Mouse (Mus musculus) liver, embryonic 15.5 days (tissue): ENCODE measurements around the gene Fam53a. TPM values are rescaled to one million over a fixed set of nuclear protein-coding genes. Genes with fewer than 3 reads are reported as not detected.

Source experiments
- ATAC-seq: fragments of 200-750 bp; cut with Nextera tagmentation; 2 replicates; pipeline ENCODE4 v1.8.0; 2017; ENCODE audit warnings: moderate number of reproducible peaks, mild to moderate bottlenecking, moderate library complexity; ENCODE audit not compliant: insufficient read depth
- H3K27ac ChIP-seq: fragments of 300-500 bp; sonication (generic); replicated peaks from 2 replicates; pipeline ENCODE4 v1.5.1; 2015; ENCODE audit warnings: mild to moderate bottlenecking, inconsistent platforms
- H3K27me3 ChIP-seq: fragments of 300-500 bp; sonication (generic); 2 replicates; pipeline ENCODE4 v1.6.1; 2015; ENCODE audit warnings: mild to moderate bottlenecking, inconsistent platforms
- H3K36me3 ChIP-seq: fragments of 300-500 bp; sonication (generic); replicated peaks from 2 replicates; pipeline ENCODE4 v1.6.1; 2015; ENCODE audit warnings: moderate library complexity, mild to moderate bottlenecking, inconsistent platforms
- H3K4me1 ChIP-seq: fragments of 300-500 bp; sonication (generic); replicated peaks from 2 replicates; pipeline ENCODE4 v1.6.1; 2015; ENCODE audit warnings: inconsistent platforms
- H3K4me2 ChIP-seq: fragments of 300-500 bp; sonication (generic); 2 replicates; pipeline ENCODE4 v1.6.1; 2015; ENCODE audit warnings: moderate library complexity, mild to moderate bottlenecking, inconsistent platforms
- H3K4me3 ChIP-seq: fragments of 300-500 bp; sonication (generic); replicated peaks from 2 replicates; pipeline ENCODE4 v1.5.1; 2015; ENCODE audit warnings: mild to moderate bottlenecking, inconsistent platforms
- H3K9ac ChIP-seq: fragments of 300-500 bp; sonication (generic); 2 replicates; pipeline ENCODE4 v1.6.1; 2015; ENCODE audit warnings: moderate library complexity, mild to moderate bottlenecking, inconsistent platforms
- H3K9me3 ChIP-seq: fragments of 300-500 bp; sonication (generic); replicated peaks from 2 replicates; pipeline ENCODE4 v1.6.1; 2016; ENCODE audit warnings: inconsistent platforms
- WGBS: fragments of 180-500 bp; shearing (Covaris S2); methylation state at CpG from one replicate; pipeline ENCODE4 v1.1.7; 2015; ENCODE audit warnings: mixed read lengths; ENCODE audit not compliant: insufficient replicate concordance; 5-methylcytosine and 5-hydroxymethylcytosine counted together
- polyA plus RNA-seq: library from polyadenylated mRNA; unstranded; fragments of >200 nt; fragmentation: Nextera tagmentation; extraction: Ambion mirVana; gene quantifications from 2 replicates; pipeline ENCODE4 v1.2.1, GENCODE M21; 2015

Fam53a gene
- 18.3 and 19.7 TPM in 2 replicates for polyA plus RNA-seq

DNA sequence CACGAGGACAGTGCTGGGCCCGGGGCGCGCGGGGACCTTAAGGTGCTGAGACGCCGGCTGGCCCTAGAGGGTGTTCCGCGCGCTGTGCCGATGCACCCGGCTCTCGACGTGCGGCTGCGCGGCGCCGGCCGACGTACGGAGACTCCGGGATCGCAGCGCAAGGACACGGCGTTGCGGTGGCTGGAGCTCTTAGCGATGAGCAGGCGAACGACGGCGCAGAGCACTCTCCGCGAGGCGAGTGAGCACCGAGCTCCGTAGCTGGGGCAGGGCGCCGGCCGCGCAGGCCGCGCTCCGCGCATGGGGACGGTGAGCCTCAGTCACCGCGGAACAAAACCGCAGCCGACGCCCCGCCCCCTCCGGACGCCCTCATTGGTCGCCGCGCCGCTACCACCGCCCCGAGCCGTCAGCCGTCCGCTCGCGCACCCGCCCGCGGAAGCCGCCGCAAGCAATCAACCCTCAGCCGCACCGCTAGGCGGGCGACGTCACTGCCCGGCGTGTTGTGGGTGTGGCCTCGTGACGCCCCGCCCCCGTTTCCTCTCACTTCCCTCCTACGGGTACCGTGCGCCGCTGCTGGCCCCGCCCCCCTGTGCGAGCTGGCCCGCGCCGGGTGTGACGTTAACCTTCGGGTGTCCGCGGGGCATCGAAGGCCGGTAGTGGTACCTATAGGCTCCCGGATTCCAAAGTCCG lies at the start of gene Fam53a, which contains the start of gene Gm9903:
TSS of gene Fam53a (minus strand) at position 335 of the 687 bp plus-strand sequence.
TSS of gene Gm9903 (plus strand) at position 625 of the 687 bp plus-strand sequence.
- Histone ChIP-seq H3K36me3 (peaks cover under 1% of the 10 kb centered on the region), H3K9ac (peak within 1 kb of the TSS; percentile 90), H3K9me3 (no peaks in the 10 kb centered on the region), H3K4me1 (peaks cover 41% of the 10 kb centered on the region), H3K27me3 (no peaks in the 10 kb centered on the region), H3K4me2 (peak within 1 kb of the TSS; percentile 96), H3K4me3 (peak within 1 kb of the TSS; percentile 88), H3K27ac (peak within 1 kb of the TSS; percentile 92)
- peak; percentile 95 for ATAC-seq
- under 1% methylated on average over 99 of the region's 99 CpGs for WGBS

DNA sequence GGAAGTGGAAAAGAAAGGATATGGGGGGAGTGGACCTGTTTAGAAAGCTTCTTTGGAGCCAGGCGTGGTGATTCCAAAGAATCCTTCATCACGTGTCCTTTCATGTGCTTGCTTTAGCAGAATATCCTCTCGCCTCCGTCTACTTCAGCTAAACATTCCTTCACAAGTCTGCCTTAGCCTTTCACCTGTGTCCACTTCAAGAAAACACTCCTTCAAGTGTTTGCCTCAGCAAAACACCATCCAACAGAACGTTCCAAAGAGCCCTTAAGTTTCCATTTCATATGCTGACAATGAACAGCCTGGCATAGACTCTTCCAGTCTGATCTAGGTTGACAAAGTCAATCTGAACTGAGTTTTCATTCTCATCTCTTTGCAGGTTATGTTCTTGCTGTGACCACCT lies 48.8 kb upstream of the Fam53a start:
- Histone ChIP-seq H3K4me1 (peaks cover 21% of the 10 kb centered on the region), H3K4me3 (no peak overlapping the region), H3K27ac (no peak overlapping the region), H3K36me3 (peaks cover 7% of the 10 kb centered on the region), H3K27me3 (no peaks in the 10 kb centered on the region), H3K9ac (no peak overlapping the region), H3K9me3 (no peaks in the 10 kb centered on the region), H3K4me2 (no peak overlapping the region)
- WGBS: 70% methylated on average over 5 of the region's 5 CpGs
- no peak for ATAC-seq

DNA sequence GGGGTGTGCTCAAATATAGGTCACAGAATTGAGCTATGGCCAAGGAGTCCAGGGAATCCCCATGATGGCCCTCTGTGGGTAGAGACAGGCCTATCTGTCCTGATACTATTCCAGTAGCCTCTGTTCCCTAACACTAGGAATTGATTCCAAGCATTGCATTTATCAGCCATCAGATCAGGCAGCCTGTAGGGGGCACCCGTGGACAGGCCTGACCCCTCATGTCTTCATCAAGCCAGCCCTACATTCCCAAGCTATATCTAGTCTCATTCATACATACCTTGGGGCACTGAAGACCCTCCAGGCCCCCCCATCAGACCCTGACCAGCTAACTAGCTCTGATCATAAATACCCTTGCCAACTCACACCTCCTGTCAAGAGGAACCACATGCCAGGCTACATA lies 46.5 kb upstream of the Fam53a start:
- no peak overlapping the region for H3K4me3 ChIP-seq
- H3K9ac ChIP-seq: no peak overlapping the region
- H3K9me3 ChIP-seq: no peaks in the 10 kb centered on the region
- H3K36me3 ChIP-seq: peaks cover 29% of the 10 kb centered on the region
- H3K27me3 ChIP-seq: no peaks in the 10 kb centered on the region
- WGBS: 0% methylated on average over 1 of the region's 1 CpGs
- H3K27ac ChIP-seq: no peak overlapping the region
- no peak; the same call in 1 of the 2 replicates for ATAC-seq
- H3K4me1 ChIP-seq: peaks cover 5% of the 10 kb centered on the region; the same call in 1 of the 2 replicates
- no peak overlapping the region for H3K4me2 ChIP-seq

DNA sequence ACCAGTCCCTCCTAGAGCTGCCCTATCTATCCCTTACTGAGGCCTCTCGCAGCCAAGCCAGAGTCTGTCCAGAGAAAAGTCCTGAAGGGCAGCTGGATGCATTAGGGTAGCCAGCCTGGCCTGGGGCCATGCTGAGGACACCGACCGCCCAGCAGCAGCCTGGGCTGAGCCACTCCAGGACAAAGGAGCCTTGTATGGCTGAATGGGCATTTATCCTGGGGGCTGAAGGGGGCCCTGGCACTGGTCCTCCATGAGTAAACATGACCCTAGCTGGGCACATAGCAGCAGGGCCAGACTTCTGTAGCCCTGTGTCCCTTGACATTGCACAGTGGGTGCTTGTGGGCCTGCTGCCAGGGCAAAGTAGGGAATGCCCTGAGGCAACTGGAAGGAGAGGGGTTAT lies 45.0 kb upstream of the Fam53a start:
- H3K4me2 ChIP-seq: no peak overlapping the region
- peaks cover 44% of the 10 kb centered on the region for H3K36me3 ChIP-seq
- no peak for ATAC-seq
- H3K9ac ChIP-seq: no peak overlapping the region
- no peak overlapping the region for H3K27ac ChIP-seq
- H3K9me3 ChIP-seq: no peaks in the 10 kb centered on the region
- H3K27me3 ChIP-seq: no peaks in the 10 kb centered on the region
- 86% methylated on average over 3 of the region's 3 CpGs for WGBS
- H3K4me1 ChIP-seq: no peaks in the 10 kb centered on the region
- H3K4me3 ChIP-seq: no peak overlapping the region

DNA sequence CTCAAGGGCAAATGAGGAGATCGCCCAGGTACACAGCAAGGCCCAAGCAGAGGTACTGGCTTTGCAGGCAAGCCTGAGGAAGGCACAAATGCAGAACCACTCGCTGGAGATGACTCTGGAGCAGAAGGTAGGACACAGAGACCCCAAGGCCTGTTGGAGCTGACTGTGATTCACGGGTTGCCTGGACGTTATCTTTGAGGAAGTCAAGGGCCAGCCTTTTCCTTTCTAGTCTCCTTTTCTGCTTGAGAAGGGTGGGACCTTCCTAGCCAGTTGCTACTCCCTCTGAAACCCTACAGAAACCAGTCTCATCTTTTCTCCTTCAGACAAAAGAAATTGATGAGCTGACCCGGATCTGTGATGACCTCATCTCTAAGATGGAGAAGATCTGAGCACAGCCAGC lies 42.2 kb upstream of the Fam53a start:
- Histone ChIP-seq H3K4me1 (no peaks in the 10 kb centered on the region), H3K9me3 (no peaks in the 10 kb centered on the region), H3K9ac (no peak overlapping the region), H3K27me3 (no peaks in the 10 kb centered on the region), H3K4me3 (no peak overlapping the region), H3K27ac (no peak overlapping the region), H3K36me3 (peaks cover 72% of the 10 kb centered on the region), H3K4me2 (no peak overlapping the region)
- no peak for ATAC-seq
- WGBS: 31% methylated on average over 5 of the region's 5 CpGs

DNA sequence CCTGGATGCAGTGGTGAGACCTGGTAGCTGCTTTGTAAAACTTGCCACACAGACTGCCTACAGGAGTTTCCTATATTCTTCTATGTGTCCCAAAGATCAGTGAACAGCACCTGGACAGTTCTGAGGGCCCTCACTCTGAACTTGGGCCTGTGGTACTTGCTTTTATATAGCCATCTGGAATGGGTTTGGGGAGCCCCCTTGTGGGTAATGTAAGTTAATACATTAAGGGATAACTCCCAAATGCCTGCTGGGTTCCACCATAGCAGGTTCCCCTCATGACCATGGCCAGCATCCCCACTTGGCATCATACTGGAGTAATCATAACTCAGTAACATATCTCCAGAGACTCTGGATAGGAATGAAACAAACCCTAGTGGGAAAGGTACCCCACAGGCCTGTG lies 38.8 kb upstream of the Fam53a start:
- Histone ChIP-seq H3K4me3 (no peak overlapping the region), H3K36me3 (peaks cover 97% of the 10 kb centered on the region), H3K4me2 (no peak overlapping the region), H3K9me3 (no peaks in the 10 kb centered on the region), H3K27ac (no peak overlapping the region), H3K27me3 (no peaks in the 10 kb centered on the region), H3K4me1 (no peaks in the 10 kb centered on the region), H3K9ac (no peak overlapping the region)
- no peak for ATAC-seq

DNA sequence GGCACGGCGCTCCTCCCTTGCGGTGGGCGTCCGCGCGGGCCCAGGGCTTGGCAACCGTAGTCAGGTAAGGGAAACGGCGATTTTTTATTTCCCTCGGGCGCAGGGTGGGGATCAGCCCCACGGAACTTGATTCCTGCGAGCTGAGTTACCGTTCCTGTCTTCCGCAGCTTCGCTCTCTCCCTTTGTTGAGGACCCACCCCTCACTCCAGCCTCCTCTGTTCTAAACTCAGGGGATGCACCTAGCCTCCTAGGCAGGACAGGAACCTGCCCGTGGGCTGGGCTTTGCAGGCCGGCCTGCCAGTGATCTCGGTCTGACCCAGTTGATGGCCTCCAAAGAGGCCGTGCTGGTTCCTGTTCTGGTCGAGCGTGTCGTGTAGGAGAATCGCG lies 29.2 kb upstream of the Fam53a start:
- Histone ChIP-seq H3K4me3 (peak overlapping the region; percentile 96), H3K36me3 (peaks cover 58% of the 10 kb centered on the region), H3K27me3 (no peaks in the 10 kb centered on the region), H3K4me2 (peak overlapping the region; percentile 93), H3K4me1 (peaks cover 58% of the 10 kb centered on the region), H3K9ac (peak overlapping the region; percentile 93), H3K9me3 (no peaks in the 10 kb centered on the region), H3K27ac (peak overlapping the region; percentile 98)
- ATAC-seq: 0 out of 2 replicates have a peak, but pooled peaks have one; percentile 1
- WGBS: under 1% methylated on average over 25 of the region's 26 CpGs

DNA sequence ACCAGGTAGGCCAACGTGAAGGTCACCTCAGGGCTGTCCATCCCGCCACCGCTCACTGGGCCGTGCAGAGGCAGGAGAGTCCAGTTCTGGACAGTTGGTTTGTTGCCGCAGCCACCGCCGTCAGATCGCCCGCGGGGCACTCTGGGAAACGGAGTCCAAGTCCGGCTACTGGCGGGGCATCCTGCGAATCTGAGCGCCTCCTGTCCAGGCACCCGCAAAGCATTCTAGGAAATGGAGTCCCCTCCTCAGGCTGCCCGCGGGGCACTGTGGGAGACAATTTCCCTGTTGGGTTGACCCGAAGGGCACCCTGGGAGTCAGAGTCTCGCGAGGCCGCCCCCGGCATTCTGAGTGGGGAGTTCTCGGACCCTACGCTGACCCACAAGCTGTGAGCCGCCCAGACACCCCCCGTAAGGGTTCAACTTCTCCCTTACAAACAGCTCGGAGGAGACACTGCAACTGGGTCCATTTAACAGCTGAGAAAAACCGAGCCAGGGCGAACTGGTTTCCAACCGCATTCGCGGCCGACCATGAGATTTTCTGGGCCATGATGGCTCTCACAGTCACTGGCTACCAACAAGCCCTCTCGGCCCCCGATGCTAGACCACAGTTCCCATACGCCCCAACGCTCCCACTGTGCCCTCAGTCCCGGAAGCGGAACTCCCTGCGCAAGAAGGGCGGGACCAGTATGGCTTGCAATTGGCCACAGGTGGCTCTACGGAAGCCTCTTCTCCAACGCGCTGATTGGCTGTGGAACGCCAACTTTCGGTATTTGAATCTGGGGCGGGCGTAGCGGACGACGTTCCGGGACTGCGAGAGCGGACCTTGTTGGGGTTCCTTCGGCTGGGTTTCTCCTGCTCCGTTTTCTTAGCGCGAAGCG lies 28.6 kb upstream of the Fam53a start, which contains the start of the genes Tacc3 and Tmem129:
TSS of gene Tacc3 (plus strand) at position 342 of the 877 bp plus-strand sequence.
TSS of gene Tmem129 (minus strand) at position 630 of the 877 bp plus-strand sequence.
- Histone ChIP-seq H3K36me3 (peaks cover 60% of the 10 kb centered on the region), H3K27ac (peak within 1 kb of the TSS; percentile 98), H3K4me2 (peak within 1 kb of the TSS; percentile 93), H3K4me3 (peak within 1 kb of the TSS; percentile 96), H3K9ac (peak within 1 kb of the TSS; percentile 93), H3K27me3 (no peaks in the 10 kb centered on the region), H3K4me1 (peaks cover 64% of the 10 kb centered on the region), H3K9me3 (no peaks in the 10 kb centered on the region)
- peak; percentile 92 for ATAC-seq
- WGBS: under 1% methylated on average over 60 of the region's 60 CpGs

DNA sequence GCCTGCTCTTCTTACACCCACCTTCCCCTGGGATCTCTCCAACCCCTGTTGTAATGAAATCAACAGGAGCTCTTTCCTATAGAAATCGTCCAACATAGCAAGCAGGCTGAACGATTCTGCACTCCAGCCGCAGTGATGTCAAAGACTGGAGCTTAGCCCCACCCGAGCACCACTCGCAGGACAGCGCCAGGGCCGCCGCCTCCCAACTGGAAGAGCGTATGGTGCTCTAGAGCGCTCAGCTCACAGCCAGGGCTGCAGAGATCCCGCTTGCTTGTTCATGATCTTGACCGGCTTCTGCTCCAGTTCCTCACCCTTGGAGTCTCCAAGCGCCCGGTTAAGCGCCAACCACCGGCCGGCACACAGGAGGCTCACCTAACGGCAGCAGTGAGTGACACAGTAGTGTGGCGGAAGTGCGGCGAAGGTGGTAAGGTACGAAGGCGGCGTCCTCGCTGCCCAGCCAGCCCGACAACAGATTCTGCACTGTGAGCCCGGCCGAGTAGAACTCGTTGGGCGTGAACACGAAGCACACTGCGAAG lies 27.9 kb upstream of the Fam53a start:
- Histone ChIP-seq H3K4me3 (peak overlapping the region; percentile 96), H3K4me1 (peaks cover 71% of the 10 kb centered on the region), H3K36me3 (peaks cover 53% of the 10 kb centered on the region), H3K4me2 (peak overlapping the region; percentile 93), H3K27me3 (no peaks in the 10 kb centered on the region), H3K27ac (peak overlapping the region; percentile 98), H3K9ac (peak overlapping the region; percentile 93), H3K9me3 (no peaks in the 10 kb centered on the region)
- ATAC-seq: peak; percentile 44
- under 1% methylated on average over 32 of the region's 32 CpGs for WGBS

DNA sequence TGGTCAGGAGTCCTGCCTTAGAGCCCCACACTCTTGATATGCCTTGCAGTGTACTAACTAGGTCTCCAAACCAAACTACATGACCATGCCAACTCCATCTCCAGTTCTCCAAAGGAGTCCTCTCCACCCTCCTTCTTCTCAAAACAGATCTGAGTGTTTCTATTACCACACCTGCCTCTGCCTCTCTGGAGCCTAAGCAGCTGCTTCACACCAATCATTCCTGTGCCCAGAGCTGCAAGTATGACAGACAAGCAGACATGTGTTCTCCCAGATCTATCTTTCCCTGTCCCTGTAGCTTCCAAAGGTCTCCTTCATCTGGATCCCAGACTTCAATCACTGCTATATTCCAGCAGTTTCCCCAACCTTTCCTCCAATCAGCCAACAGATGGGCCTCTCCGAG lies 27.3 kb upstream of the Fam53a start:
- no peaks in the 10 kb centered on the region for H3K9me3 ChIP-seq
- no peak for ATAC-seq
- peaks cover 72% of the 10 kb centered on the region for H3K4me1 ChIP-seq
- H3K36me3 ChIP-seq: peaks cover 47% of the 10 kb centered on the region
- peak overlapping the region; percentile 93 for H3K9ac ChIP-seq
- no peaks in the 10 kb centered on the region for H3K27me3 ChIP-seq
- peak overlapping the region; percentile 93 for H3K4me2 ChIP-seq
- WGBS: 19% methylated on average over 1 of the region's 1 CpGs
- peak overlapping the region; percentile 96 for H3K4me3 ChIP-seq
- peak overlapping the region; percentile 98 for H3K27ac ChIP-seq
